Comparison of ENCODE assay signal across 12 mouse cellular contexts in genomic region chr6:126685135-126685534, GRCm38 (mm10). TPM values are rescaled to one million over a fixed set of nuclear protein-coding genes. Genes with fewer than 3 reads are reported as not detected.
"Had no signal": no experiment of that assay in that cellular context is flagged by ENCODE, and none has a peak within 500 bp of the region (broad histone marks: within the 10 kb centered on the region; RNA-seq: fewer than 3 reads in every experiment).

No protein-coding gene starts in this region.

- ATAC-seq: inflammation-experienced regulatory T-cells, adult 6 months; intestine, postnatal 0 days had no signal

- DNase-seq: kidney, adult 8-10 months; kidney, postnatal 25 days; lung, adult 18-20 months; midbrain, embryonic 14.5 days; retina, postnatal 1 day; right cerebral cortex, postnatal 25 days had no signal

- H3K36me3 ChIP-seq: limb, embryonic 13.5 days; neural tube, embryonic 13.5 days had no signal

- H3K27ac ChIP-seq: limb, embryonic 13.5 days; liver, embryonic 14.5 days; neural tube, embryonic 13.5 days had no signal

- H3K4me1 ChIP-seq: limb, embryonic 13.5 days; neural tube, embryonic 13.5 days had no signal

- H3K9ac ChIP-seq: limb, embryonic 13.5 days; liver, embryonic 14.5 days; neural tube, embryonic 13.5 days had no signal

- H3K27me3 ChIP-seq: limb, embryonic 13.5 days; neural tube, embryonic 13.5 days had no signal

- H3K4me2 ChIP-seq: limb, embryonic 13.5 days; neural tube, embryonic 13.5 days had no signal

- H3K4me3 ChIP-seq: limb, embryonic 13.5 days; neural tube, embryonic 13.5 days had no signal

- H3K9me3 ChIP-seq: limb, embryonic 13.5 days; neural tube, embryonic 13.5 days had no signal

RNA-seq across cellular contexts. Expression of gene Kcna1, which starts 39.0 kb away (rescaled TPM):
- polyA plus RNA-seq: inflammation-experienced regulatory T-cells, adult 6 months; liver, adult 2 months; liver, embryonic 14.5 days had no signal

RNA-seq across cellular contexts. Expression of gene Kcna6, which starts 55.3 kb away (rescaled TPM):
- total RNA-seq: liver, adult 2 months had no signal
- polyA plus RNA-seq: inflammation-experienced regulatory T-cells, adult 6 months had no signal
